Mouse (Mus musculus) right cerebral cortex, postnatal 25 days (tissue): Measurements from ENCODE around the gene Slc3a1.

ENCODE experiments used
- DNase-seq: peaks from one replicate; pipeline ENCODE4 v3.0.0; 2022

The Slc3a1 gene

DNA sequence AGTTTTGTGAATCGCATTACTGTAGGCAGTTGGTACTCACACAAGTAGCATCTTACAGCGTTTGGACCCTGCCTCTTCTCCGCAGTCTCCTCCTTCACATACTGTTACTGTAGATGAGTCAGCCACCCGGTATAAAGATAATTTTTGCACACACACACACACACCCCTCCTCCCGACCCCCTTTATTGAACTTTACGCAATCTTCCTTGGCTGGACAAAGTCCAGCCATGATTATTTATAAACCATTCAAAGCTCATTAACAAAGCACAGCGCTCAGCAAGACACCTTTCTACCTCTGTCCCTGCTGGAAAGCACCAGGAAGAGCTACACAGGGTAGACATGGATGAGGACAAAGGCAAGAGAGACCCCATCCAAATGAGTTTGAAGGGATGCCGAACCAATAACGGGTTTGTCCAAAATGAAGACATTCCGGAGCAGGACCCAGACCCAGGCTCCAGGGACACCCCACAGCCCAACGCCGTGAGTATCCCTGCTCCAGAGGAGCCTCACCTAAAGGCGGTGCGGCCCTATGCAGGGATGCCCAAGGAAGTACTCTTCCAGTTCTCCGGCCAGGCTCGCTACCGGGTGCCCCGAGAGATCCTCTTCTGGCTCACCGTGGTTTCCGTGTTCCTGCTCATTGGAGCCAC is at the start of gene Slc3a1:
Slc3a1 (plus strand) TSS at position 284 of the 647 bp plus-strand sequence.
- no peak for DNase-seq

DNA sequence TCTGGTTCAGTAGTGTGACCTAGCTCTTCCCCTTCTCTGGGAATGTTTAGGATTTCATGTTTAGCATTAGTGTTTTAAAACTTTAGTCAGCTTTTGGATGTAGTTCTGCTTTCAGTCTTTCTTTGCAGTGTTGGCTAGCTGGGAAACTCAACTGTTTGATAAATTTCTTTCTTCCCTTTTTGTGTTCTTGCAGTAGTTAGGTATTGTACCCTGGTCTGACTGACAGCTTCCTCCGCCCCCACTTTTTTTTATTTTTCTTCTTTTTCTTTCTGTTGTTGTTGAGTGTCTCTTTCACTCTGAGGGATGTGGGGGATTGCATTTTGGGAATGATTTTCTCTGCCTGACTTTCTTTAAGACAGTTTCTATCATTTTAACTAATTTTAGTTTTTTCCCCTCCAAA is 46.5 kb upstream of the Slc3a1 start:
- DNase-seq = no peak

DNA sequence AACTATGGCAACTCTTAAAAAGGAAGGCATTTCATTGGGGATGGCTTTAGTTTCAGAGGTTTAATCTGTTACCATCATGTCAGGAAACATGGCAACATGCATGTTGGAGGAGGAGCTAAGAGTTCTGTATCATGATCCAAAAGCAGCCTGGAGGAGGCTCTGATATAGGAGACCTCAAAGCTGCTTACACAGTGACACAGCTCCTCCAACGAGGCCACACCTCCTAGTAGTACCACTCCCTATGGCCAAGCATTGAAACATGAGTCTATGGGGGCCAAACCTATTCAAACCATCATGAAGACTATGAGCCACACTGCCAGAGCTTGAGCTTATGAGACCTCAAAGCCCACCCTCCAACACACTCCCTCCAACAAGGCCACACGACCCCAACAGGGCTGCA is 45.4 kb upstream of the Slc3a1 start:
- no peak for DNase-seq

DNA sequence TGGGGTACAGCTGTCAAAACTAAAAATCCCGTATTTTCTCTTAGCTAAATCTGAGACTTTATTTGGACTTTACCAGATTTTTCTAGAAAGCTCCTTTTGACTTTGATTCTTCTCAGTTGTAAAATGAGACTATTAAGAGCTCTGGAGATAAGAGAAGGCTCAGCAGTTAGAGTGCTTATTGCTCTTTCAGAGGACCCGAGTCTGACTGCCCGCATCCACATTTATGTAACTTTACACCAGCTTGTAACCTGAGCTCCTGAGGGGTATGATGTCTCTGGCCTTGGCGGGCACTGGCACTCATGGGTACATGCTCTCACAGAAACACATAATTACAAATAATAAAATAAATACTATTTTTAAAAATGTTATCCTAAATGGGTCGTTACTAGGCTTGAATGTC is 41.8 kb upstream of the Slc3a1 start:
- no peak for DNase-seq

DNA sequence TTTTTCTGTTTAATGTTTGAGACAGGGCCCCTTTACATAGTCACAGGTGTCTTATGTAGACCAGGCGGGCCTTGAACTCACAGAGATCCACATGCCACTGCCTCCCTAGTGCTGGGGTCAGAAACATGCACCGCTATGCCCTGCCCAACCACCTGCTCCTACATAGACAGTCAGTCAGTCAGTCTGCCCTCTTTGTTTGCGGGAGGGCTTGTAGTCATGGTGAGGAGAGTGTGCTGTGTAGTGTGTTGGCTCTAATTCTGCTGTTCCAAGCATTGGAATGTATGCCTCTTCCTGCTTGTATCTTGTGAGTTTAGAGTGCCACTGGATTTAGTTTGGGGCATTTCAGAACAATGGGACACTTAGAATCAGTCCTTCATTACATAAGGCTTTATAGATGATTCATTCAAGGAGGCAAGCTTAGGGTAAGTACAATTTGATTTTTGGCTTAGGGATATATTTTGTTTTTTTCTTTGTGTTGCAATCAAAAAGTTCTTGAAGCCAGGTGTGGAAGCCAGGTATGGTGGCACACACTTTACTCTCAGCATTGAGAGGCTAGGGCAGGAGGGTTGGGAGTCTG is 40.3 kb upstream of the Slc3a1 start:
- DNase-seq = no peak

DNA sequence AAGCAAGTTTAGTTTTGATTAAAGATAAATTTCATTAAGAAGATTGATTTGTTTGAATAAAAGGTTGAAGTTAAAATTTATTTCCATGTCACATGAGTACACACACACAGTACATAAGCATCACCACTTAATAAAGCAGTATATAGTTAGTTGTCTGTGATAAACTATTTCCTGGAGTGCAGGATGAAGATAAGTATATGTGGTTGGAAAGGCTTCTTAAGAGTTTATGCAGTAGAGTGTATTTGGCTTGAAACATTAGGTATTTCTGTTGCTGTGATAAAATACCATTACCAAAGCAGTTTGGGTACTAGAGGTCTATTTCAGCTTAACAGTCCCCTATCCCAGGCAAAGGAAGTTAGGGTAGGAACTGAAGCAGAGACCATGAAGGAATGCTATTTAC is 39.7 kb upstream of the Slc3a1 start:
- no peak for DNase-seq

DNA sequence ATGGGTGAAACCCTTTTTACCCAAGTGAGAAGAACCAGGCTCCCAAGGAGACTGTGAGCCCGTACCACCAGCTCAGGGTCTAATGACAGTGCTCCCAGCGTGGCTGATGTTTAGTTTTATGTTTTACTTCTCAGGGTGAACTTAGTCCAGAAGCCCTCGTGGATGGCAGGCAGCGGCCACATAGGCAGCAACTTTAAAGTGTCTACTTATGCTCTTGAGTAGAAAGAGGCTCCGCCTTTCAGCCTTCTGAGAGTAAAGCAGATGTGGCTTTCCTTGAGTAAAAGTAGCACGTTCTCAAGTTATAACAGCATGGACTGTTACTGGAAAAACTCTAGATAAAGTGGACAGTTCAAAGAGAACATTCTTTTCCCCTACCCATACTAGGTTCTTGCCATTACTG is 32.3 kb upstream of the Slc3a1 start:
- DNase-seq = no peak

DNA sequence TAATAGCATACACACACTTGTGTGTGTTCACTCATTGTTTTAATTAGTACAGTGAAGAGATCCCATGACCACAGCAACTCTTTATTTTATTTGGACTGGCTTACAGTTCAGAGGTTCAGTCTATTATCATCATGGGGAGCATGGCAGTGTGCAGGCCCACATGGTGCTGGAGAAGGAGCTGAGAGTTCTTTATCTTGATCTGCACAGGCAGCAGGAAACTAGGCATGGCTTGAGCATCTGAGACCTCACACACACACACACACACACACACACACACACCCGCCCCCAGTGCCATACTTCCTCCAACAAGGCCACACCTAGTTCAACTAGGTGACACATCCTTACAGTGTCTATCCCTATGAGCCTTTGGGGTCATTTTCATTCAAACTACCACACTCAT is 30.5 kb upstream of the Slc3a1 start:
- no peak for DNase-seq

DNA sequence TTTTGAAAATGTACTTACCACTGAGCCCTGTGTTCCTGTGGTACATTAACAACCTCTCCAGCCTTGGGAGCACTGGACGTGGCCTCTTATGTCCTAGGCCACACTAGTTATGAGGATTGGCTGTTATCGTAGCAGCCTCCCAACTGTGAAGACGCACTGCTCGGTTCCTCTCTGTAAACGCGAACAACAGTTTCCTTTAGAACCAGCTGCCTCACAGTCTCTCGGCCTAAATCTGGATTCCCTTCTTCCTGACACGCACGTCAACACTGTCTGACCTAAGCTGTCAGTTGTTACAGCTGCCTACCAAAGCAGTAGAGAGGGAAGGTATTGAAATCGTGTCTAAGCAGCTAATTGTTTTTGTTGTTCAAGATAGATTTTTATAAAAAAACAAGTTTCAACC is 28.5 kb upstream of the Slc3a1 start:
- DNase-seq = no peak

DNA sequence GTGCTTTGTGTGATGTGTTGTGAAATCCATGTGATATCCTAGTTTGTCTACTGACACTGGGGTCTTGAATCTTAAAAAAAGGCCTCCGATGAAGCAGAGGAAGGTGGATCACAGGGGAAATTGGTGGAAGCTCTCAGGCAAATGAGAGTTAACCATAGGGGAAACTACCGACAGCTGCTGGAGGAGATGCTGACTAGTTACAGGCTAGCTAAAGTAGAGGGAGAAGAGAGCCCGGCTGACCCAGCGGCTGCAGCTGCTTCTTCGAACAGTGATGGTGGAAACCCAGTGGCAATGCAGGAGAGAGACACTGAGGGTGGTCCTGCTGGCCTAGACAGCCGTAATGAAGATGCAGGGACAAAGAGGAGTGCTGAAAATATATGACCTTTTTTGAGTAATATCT is 14.7 kb upstream of the Slc3a1 start:
- DNase-seq = no peak

DNA sequence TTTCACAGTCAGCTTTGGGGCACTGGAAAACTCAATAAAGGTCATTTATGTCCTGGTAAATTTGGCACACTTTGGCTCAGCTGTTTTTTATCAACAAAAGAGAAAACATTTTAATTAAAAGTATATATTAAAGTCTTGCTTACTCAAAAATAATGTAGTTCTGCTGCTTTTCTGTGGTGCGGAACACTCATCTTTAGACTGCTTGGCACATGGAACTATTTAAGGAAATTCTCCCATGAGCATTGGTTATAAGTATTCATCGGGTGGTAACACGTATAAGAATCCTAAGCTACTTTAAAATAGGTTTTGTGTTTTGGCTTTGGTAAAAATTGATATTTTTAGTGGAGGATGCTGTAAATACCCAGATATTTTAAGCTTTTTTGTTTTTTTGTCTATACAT is 13.5 kb upstream of the Slc3a1 start:
- no peak for DNase-seq

DNA sequence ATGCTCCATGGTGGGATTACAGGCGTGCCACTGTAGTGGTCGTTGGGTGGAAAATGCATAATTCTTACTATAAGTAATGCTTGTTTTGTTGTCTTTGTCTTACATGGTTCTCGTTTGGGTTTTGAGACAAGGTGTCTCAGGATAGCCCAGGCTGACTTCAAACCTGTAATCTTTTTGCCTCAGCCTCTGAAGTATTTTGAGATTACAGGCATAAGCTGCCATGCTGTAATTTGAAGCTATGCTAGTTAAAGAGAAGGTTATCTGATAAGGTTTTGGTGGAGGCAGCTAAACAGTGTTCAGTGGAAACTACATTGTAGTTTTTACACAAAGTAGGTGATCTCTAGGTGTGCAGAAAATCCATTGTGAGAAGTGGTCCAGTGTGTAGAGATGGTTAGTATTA is 9.8 kb upstream of the Slc3a1 start:
- DNase-seq = no peak

DNA sequence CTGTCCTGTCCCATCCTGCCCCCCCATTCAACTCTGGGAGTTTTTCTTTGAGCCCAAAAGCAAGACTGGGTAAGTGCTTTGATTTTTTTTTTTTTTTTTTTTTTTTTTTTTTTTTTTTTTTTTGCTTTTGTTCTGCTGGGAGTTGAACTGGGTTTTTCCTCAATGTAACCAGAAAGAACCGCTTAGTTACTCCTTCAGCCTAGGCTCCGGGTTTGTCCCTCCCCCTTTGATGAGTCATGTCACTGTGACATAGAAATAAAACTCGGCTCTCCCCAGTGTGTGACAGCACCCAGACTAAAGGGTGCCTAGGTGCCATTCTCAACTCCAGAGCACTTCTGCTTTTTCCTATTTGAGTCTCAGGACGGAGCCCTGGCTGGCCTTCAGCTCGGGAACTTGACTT is 9.4 kb upstream of the Slc3a1 start:
- DNase-seq = no peak

DNA sequence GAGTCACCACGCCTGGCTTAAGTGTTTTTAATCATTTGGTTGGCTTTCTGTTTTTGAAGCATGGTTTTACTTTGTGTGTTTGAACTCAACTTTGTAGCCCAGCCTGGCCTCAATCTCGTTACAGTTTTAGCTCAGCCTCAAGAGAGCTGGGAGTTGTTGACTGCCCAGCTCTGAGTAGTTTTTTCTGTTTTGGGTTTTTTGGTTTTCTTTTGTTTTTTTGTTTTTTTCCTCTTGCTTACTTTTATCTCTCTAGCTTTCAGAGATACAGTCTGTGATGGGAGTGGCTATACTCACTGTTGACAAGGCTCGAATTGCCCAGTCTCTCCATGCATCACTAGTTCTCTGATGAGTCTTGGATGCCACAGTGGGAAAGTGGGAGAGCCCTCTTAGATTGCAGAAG is 7.8 kb upstream of the Slc3a1 start:
- no peak for DNase-seq

DNA sequence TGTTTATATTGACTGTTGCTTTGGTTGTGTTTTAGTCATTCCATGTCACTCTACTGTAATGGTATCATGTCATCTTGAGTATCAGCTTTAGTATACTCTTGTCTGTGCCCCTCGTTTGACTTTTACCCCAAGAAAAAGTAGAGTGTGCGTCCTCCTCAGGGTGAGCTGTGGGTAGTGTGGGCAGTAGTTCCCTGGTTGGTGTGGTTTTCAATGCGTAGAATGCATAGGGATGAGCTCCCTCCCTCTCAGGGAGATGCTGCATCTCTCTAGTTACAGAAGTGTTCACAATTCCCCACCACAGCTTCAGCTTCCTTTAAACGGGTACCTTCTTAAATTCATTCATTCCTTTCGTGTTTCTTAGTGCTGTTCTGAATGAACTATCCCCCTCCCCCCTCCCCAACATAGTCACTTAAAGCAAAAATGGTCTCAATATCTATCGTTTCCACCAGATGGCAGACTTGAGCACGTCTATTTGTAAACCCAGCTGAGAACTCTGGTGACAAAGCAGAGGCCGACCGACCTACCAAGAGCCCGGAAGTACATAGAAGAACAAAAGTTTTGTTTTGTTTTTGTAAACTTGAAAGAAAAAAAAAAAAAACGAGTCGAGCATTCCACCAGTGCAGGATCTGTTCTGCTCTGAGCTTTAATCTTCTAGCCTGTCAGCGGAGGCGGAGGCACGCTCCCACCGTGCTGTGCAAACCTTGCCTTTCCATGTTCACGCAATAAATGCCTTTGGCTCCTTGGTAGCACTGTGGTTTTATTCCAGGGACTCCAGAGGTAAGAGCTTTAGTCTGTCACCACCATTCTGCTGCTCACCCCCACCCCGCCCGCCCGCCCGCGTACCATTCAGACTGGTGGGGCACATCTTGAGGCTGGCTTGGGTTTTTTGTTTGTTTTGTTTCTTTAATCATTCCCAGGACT is 4.7 kb upstream of the Slc3a1 start:
- peak; percentile 13 for DNase-seq

DNA sequence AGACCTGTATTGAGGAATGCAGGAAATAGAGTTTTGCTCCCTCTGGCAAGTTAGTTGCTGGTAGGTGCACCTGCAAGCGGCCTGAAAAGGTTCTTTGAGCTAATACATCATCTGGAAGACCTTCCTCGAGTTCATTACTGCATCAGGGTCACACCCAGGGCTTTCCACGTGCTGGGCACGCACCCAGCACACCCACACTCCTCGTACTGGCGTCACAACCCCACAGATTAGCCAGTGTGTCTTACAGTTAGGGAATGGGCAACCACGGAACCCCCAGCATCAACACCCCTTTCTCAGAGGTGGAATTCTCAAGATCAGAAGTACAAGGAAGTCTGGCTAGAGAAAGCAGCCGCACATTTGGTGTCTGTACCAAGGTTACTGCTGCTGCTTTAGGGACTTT is 3.9 kb upstream of the Slc3a1 start:
- no peak for DNase-seq

DNA sequence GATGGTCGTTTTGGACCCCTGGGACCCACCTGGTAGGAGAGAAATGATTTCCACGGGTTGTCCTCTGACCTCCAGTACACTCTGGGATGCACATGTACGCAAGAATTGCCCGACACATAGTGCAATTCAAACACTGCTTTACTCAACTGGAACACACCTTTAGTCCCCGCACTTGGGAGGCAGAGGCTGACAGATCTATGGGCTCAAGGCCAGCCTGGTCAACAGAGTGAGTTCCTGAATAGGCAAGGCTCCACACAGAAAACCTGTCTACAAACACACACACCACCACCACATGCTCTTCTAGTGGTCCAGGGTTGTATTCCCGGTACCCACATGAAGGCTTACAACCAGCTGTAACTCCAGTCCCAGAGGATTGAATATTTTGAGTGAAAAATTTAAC is 3.0 kb upstream of the Slc3a1 start:
- DNase-seq = no peak

DNA sequence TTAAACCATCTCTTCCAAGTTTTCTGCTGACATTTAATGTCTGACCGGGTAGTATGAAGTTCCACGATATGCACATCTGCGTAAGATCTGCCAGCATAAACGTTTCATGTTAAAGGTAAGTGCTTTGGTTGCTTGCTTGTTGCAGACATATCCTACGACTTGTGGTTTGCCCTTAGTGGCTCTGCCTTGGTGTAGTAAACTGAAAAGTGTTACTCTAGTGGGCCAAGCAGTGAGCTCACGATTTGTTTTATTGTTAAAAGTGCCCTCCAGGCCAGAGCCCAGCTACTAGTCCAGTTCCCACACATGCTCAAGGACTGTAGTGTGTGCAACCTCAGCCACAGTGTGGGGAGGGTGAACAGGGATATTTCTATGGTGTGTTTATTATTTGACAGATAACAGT is 1.7 kb upstream of the Slc3a1 start:
- DNase-seq = no peak

DNA sequence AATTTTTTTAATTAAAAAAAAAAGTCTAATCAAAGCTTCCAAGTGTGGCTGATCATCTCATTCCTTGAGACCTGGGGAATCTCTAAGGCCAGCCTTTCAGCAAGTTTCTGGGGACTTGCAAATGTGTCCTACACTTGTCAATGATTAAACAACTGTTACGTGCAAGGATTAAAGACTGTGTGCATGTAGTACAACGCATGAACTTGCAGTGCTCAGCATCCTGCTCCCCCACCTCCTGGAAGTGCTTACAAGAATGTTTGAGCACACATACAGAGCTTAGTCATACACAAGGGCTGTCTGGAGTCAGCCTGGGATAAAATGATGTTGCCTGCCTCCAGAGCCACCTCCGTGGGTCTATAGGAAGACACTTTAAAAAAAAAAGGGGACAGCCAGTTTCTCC is 929 bp upstream of the Slc3a1 start:
- DNase-seq = no peak

DNA sequence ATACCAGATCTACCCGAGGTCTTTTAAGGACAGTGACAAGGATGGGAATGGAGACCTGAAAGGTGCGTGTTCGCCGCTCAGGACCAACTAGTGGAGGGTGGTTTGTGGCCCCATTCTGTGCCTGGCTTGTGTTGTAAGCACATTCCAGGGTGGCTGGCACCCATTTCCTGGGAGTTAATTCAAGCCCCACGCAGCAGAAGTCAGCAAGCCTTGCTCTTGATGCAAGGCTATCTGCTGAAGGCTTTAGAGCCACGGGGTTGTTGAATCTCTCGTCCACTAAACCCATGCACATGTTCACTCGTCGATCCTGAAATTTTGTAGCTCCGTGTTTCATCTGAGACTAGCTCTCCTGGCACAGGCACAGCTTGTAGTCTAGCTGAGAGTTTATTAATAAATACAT is 621 bp downstream of the Slc3a1 start:
- DNase-seq = no peak

DNA sequence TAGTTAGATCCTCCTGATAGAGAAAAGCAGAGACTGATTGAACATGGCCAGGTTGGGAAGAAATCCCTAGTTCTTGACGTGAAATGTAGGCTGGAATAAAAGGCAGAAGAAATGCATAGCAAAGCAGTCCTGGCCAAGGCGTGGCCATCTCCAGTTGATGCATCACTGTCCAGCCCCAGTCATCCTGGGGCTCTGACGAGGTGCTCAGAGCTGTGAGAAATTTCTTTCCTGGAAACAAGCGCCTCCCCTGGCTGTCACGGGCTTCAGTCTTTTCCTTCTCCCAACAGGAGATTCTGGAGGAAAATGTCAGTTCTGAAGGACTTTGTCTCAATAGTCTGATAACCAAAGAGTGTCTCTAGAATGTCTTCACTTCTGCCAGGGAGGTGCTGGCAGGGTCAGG is 2.5 kb downstream of the Slc3a1 start:
- DNase-seq = no peak

DNA sequence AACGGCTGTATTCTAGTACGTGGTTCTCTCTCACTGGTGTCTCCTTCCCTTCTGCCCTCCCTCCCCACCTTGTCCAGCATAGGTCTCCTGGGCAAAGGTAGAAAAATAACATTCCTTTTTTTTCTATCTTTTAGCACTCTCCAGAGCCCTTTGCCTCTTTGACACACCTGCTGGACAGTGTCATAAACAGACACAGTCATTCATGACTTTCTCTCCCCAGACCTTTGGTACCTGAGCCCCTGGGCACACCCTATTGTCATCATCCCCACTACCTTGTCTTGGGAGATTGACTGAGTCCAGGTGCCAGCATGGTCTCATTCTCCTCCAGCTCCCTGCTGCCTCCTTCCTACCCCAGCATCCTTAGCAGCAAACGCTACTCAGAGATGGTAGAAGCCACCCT is 4.9 kb downstream of the Slc3a1 start:
- DNase-seq = no peak

DNA sequence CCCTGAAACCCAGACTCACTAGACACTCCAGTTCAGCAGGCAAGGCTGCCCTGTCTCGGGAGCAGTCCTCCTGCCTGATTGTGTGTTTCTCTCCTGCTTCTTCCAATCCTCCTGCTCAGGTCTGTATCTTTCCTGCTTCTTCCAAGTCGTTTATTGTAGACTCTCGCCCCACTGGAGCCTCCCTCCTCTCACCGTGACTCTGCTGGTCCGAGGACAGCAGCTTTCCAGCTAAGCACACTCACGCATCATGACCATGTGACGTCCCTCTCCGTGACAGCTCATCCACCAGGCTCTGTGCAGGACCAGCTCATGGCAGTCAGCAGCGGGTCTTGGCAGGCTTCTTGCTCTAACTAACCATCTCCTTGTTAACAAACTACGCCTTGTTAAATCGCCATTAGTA is 5.9 kb downstream of the Slc3a1 start:
- peak; percentile 39 for DNase-seq

DNA sequence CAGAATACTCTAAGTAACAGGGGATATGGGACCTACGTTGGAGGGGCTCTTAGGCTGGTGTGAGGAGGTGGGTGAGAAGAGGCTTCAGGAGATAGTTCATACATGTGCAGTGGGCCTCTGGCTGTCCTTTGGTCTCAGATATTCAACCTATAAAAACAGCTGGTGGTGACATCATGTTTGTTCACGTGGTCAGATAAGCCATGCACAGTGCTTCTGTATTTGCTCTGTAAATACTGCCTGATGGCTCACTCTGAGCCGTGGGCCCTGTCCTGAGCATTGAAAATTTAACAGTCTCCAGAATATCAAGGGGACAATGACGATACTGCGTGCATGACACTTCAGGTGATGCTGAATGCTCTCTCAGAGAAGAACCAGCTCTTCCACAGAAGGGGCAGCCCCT is 9.7 kb downstream of the Slc3a1 start:
- DNase-seq = no peak
